Mouse (Mus musculus) heart, adult 2 months (tissue): Measurements from ENCODE around the gene Pomgnt1.
A peak's percentile ranks its signal among the peaks of the same experiment; 100 is the strongest.

Experiments
- CTCF ChIP-seq: fragments of 200-600 bp; IDR thresholded peaks from 2 replicates; pipeline ENCODE4 v1.8.1; 2022; ENCODE audit warnings: antibody characterized with exemption, mild to moderate bottlenecking, moderate library complexity
- EP300 ChIP-seq: fragments of 200-500 bp; IDR thresholded peaks from 2 replicates; pipeline ENCODE4 v1.6.1; 2011; ENCODE audit warnings: low read depth, low read length, control low read depth; ENCODE audit not compliant: insufficient read depth
- POLR2A ChIP-seq: fragments of 200-500 bp; IDR thresholded peaks from 2 replicates; pipeline ENCODE4 v1.6.1; 2011; ENCODE audit warnings: mild to moderate bottlenecking, low read depth, low read length, control low read depth; ENCODE audit not compliant: insufficient read depth

GRCm38 (mm10) chr4:116075631-116076368, 47.8 kb upstream of the Pomgnt1 start:
- TF ChIP-seq CTCF, result peak; percentile 74
- no peak for TF ChIP-seq POLR2A
- no peak for TF ChIP-seq EP300
